Mouse (Mus musculus) brain, adult 10 weeks (tissue): Measurements from ENCODE around the gene Tmem184a. TPM values are rescaled to one million over a fixed set of nuclear protein-coding genes. Genes with fewer than 3 reads are reported as not detected.

Experiments
- polyA plus RNA-seq: library from polyadenylated mRNA; stranded (reverse); fragments of 350-450 nt; fragmentation: Illumina TruSeq; extraction: RNeasy Lipid Tissue Mini Kit (QIAGEN cat#74804); gene quantifications from one replicate; pipeline ENCODE4 v1.2.3, GENCODE M21; 2015; ENCODE audit warnings: low read depth, low replicate concordance

Tmem184a gene
- 0.22 TPM for polyA plus RNA-seq

DNA sequence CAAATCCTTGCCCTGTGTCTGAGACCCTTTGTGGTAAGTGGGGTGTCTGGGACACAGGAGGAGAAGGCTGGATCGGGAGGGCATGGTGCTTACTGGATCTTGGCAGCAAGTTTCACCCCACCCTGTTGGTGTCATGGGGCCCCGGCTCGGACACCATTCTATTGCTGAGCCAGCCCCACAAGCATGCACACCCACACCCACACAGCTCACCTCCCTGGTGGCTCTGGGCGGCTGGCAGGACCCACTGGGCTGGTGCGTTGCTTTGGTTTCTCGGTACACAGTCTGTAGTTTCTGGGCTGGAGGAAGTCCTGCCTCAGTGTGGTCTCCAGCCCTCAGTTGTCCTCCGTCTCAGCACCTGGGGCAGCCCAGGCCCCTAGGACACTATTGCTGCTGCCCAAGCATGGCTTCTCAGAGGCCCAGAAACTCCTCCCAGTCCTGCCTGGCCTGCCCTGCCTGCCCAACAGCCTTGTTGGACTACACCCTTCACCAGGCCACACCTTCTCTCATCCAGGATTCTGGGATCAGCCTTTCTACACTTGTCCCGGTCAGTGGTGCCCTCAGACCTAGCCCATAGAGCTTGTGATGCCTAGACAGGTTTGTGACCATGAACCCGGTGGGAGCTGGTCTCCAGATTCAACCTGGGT is at the start of gene Tmem184a:
Gene Tmem184a, minus strand, starts transcription at position 380 of the 644 bp plus-strand sequence.

GRCm38 (mm10) chr5:139826357-139827055 is 6.8 kb upstream of the Tmem184a start, which contains the start of the genes Gm26938 and Psmg3:
Gm26938 (minus strand) TSS chr5:139826407.
Psmg3 (minus strand) TSS chr5:139826885.

DNA sequence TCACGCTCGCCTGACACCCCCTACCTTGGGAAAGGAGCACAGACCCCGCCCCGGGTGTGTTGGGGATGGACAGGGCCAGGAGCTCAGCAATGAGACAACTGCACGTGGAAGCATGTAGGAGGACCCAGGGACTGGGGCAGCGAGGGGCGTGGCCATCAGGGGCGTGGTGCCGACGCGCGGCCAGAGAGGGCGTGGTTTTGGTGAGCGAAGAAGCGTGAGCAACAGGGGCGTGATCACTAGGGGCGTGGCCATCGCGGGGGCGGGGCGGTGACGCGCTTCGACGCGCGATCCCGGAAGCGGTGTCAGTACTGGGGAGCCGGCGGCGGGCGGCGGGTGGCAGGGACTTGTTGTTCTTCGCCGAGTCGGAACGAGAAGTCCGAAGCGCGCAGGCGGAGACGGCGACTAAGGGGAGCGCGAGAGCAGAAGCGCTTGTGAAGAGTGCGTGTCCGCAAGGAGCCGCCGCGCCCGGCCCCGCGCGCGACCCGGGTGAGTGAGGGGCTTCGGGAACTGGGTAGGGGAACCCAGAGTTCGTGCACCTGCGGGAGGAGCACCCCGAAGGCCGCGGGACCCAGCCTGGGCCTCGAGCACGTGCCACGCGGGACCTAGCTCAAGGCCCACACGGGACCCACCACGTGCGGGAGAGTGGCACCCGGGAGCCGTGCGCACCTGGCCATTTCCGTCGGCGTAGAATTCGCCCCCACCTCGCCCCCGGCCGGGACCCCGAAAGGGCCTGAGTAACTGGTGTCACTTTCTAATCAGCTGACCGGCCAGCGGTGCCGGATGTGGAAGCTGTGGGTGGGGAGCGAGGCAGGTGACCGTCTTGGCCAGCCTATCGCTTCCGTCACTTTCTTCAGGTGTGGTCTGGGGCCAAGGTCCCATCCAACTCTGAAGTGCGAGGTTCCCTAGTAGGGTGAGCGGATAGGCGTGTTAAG is 28.2 kb downstream of the Tmem184a start, which contains the start of gene Mafk:
Gene Mafk, plus strand, starts transcription at position 287 of the 932 bp plus-strand sequence.

GRCm38 (mm10) chr5:139775216-139775926 is 44.3 kb downstream of the Tmem184a start, which contains the start of gene Ints1:
Ints1 (minus strand) TSS chr5:139775674.

Other genes with a start within 250 kb of the Tmem184a start
- gene Micall2, start 83.6 kb downstream of the Tmem184a start, polyA plus RNA-seq: 2.0 TPM
- gene Ints1, start 44.2 kb downstream of the Tmem184a start, polyA plus RNA-seq: 45.8 TPM
- 6.4 TPM for gene Mafk, start 28.4 kb downstream of the Tmem184a start, polyA plus RNA-seq
- not detected for gene Gm26938, start 6.5 kb upstream of the Tmem184a start, polyA plus RNA-seq
- 33.6 TPM for gene Psmg3, start 7.0 kb upstream of the Tmem184a start, polyA plus RNA-seq
- 14.0 TPM for gene Elfn1, start 88.0 kb upstream of the Tmem184a start, polyA plus RNA-seq